Mouse (Mus musculus) neural tube, embryonic 14.5 days (tissue): Measurements from ENCODE around the gene Bpifb2. TPM values are rescaled to one million over a fixed set of nuclear protein-coding genes. Genes with fewer than 3 reads are reported as not detected.

Experiments used
- ATAC-seq: fragments of 200-750 bp; cut with Nextera tagmentation; 2 replicates; pipeline ENCODE4 v1.8.0; 2017; ENCODE audit warnings: low read depth, mild to moderate bottlenecking, moderate TSS enrichment, moderate library complexity
- H3K27ac ChIP-seq: fragments of 300-500 bp; sonication (generic); 2 replicates; pipeline ENCODE4 v1.5.1; 2014; ENCODE audit warnings: low read depth, mild to moderate bottlenecking, control low read depth, low read length, moderate library complexity, mixed read lengths
- H3K27me3 ChIP-seq: fragments of 300-500 bp; sonication (generic); 2 replicates; pipeline ENCODE4 v1.6.1; 2014; ENCODE audit warnings: low read length; ENCODE audit not compliant: control insufficient read depth, insufficient read depth
- H3K36me3 ChIP-seq: fragments of 300-500 bp; sonication (generic); 2 replicates; pipeline ENCODE4 v1.6.1; 2014; ENCODE audit warnings: low read length, mixed read lengths; ENCODE audit not compliant: control insufficient read depth, insufficient read depth
- H3K4me1 ChIP-seq: fragments of 300-500 bp; sonication (generic); 2 replicates; pipeline ENCODE4 v1.6.1; 2014; ENCODE audit warnings: low read length; ENCODE audit not compliant: control insufficient read depth, insufficient read depth
- H3K4me2 ChIP-seq: fragments of 300-500 bp; sonication (generic); 2 replicates; pipeline ENCODE4 v1.6.1; 2014; ENCODE audit warnings: mild to moderate bottlenecking, low read depth, low read length, control low read depth
- H3K4me3 ChIP-seq: fragments of 300-500 bp; sonication (generic); 2 replicates; pipeline ENCODE4 v1.5.1; 2014; ENCODE audit warnings: low read depth, low read length, control low read depth, mixed read lengths
- H3K9ac ChIP-seq: fragments of 300-500 bp; sonication (generic); replicated peaks from 2 replicates; pipeline ENCODE4 v1.6.1; 2014; ENCODE audit warnings: low read depth, mild to moderate bottlenecking, control low read depth, low read length, mixed read lengths
- H3K9me3 ChIP-seq: fragments of 300-500 bp; sonication (generic); 2 replicates; pipeline ENCODE4 v1.6.1; 2016; ENCODE audit warnings: low read length; ENCODE audit not compliant: control insufficient read depth
- WGBS: fragments of 180-500 bp; shearing (Covaris S2); extraction: QIAGEN DNeasy Blood & Tissue Kit; methylation state at CpG from one replicate; pipeline ENCODE4 v1.1.7; 2014; 5-methylcytosine and 5-hydroxymethylcytosine counted together
- polyA plus RNA-seq: library from polyadenylated mRNA; unstranded; fragments of >200 nt; fragmentation: Nextera tagmentation; extraction: Ambion mirVana; gene quantifications from 2 replicates; pipeline ENCODE4 v1.2.1, GENCODE M21; 2014

The Bpifb2 gene
- polyA plus RNA-seq, 1 experiment from 2014 or later: not detected

GRCm38 (mm10) chr2:153853544-153853943 lies 21.3 kb upstream of the Bpifb2 start:
- no peak overlapping the region for H3K4me2 ChIP-seq
- no peak overlapping the region for H3K4me3 ChIP-seq
- no peaks in the 10 kb centered on the region for H3K4me1 ChIP-seq
- H3K9me3 ChIP-seq: no peaks in the 10 kb centered on the region
- H3K9ac ChIP-seq: no peak overlapping the region
- no peaks in the 10 kb centered on the region for H3K27me3 ChIP-seq
- ATAC-seq: no peak
- H3K27ac ChIP-seq: no peak overlapping the region
- H3K36me3 ChIP-seq: no peaks in the 10 kb centered on the region
- WGBS: 35% methylated on average over 5 of the region's 5 CpGs

- no peaks in the 10 kb centered on the region for H3K36me3 ChIP-seq
- H3K4me2 ChIP-seq: no peak overlapping the region
- H3K27me3 ChIP-seq: no peaks in the 10 kb centered on the region
- H3K4me3 ChIP-seq: no peak overlapping the region
- 80% methylated on average over 2 of the region's 2 CpGs for WGBS
- no peak for ATAC-seq
- H3K4me1 ChIP-seq: no peaks in the 10 kb centered on the region
- no peak overlapping the region for H3K9ac ChIP-seq
- H3K27ac ChIP-seq: no peak overlapping the region
- H3K9me3 ChIP-seq: no peaks in the 10 kb centered on the region
Measured at GRCm38 (mm10) chr2:153859581-153859980, 15.3 kb upstream of the Bpifb2 start.

- Histone ChIP-seq H3K27ac (no peak overlapping the region), H3K4me2 (no peak overlapping the region), H3K9ac (no peak overlapping the region), H3K4me1 (no peaks in the 10 kb centered on the region), H3K36me3 (no peaks in the 10 kb centered on the region), H3K9me3 (no peaks in the 10 kb centered on the region), H3K27me3 (no peaks in the 10 kb centered on the region), H3K4me3 (no peak overlapping the region)
- WGBS: 95% methylated on average over 11 of the region's 11 CpGs
- no peak for ATAC-seq
Measured at GRCm38 (mm10) chr2:153860315-153860714, 14.5 kb upstream of the Bpifb2 start.

GRCm38 (mm10) chr2:153860715-153861114 lies 14.1 kb upstream of the Bpifb2 start:
- H3K9ac ChIP-seq: no peak overlapping the region
- H3K36me3 ChIP-seq: no peaks in the 10 kb centered on the region
- WGBS: 66% methylated on average over 3 of the region's 3 CpGs
- no peak overlapping the region for H3K27ac ChIP-seq
- ATAC-seq: no peak
- no peaks in the 10 kb centered on the region for H3K27me3 ChIP-seq
- no peak overlapping the region for H3K4me2 ChIP-seq
- no peaks in the 10 kb centered on the region for H3K9me3 ChIP-seq
- H3K4me1 ChIP-seq: no peaks in the 10 kb centered on the region
- no peak overlapping the region for H3K4me3 ChIP-seq

- no peaks in the 10 kb centered on the region for H3K27me3 ChIP-seq
- no peak overlapping the region for H3K4me2 ChIP-seq
- H3K27ac ChIP-seq: no peak overlapping the region
- ATAC-seq: no peak
- 85% methylated on average over 3 of the region's 3 CpGs for WGBS
- no peak overlapping the region for H3K9ac ChIP-seq
- H3K9me3 ChIP-seq: no peaks in the 10 kb centered on the region
- no peaks in the 10 kb centered on the region for H3K36me3 ChIP-seq
- H3K4me1 ChIP-seq: no peaks in the 10 kb centered on the region
- H3K4me3 ChIP-seq: no peak overlapping the region
Measured at GRCm38 (mm10) chr2:153861960-153862359, 12.9 kb upstream of the Bpifb2 start.

- Histone ChIP-seq H3K36me3 (no peaks in the 10 kb centered on the region), H3K4me2 (no peak within 1 kb of the TSS), H3K4me3 (no peak within 1 kb of the TSS), H3K9me3 (no peaks in the 10 kb centered on the region), H3K27me3 (no peaks in the 10 kb centered on the region), H3K4me1 (no peaks in the 10 kb centered on the region), H3K27ac (no peak within 1 kb of the TSS), H3K9ac (no peak within 1 kb of the TSS)
- 96% methylated on average over 4 of the region's 4 CpGs for WGBS
- no peak for ATAC-seq
Measured at GRCm38 (mm10) chr2:153870984-153871383, 3.9 kb upstream of the Bpifb2 start, which contains the start of gene Sun5. TSS of gene Sun5 (minus strand) at chr2:153871084.

GRCm38 (mm10) chr2:153899111-153899510 lies 24.3 kb downstream of the Bpifb2 start:
- H3K4me1 ChIP-seq: no peaks in the 10 kb centered on the region
- H3K9me3 ChIP-seq: no peaks in the 10 kb centered on the region
- no peak overlapping the region for H3K27ac ChIP-seq
- H3K4me2 ChIP-seq: no peak overlapping the region
- ATAC-seq: no peak
- WGBS: 83% methylated on average over 5 of the region's 5 CpGs
- H3K4me3 ChIP-seq: no peak overlapping the region
- no peaks in the 10 kb centered on the region for H3K27me3 ChIP-seq
- no peak overlapping the region for H3K9ac ChIP-seq
- no peaks in the 10 kb centered on the region for H3K36me3 ChIP-seq

GRCm38 (mm10) chr2:153900088-153900487 lies 25.2 kb downstream of the Bpifb2 start, which contains the start of gene Bpifb6:
TSS of gene Bpifb6 (plus strand) at chr2:153900388.
- H3K36me3 ChIP-seq: no peaks in the 10 kb centered on the region
- no peak within 1 kb of the TSS for H3K27ac ChIP-seq
- H3K27me3 ChIP-seq: no peaks in the 10 kb centered on the region
- no peaks in the 10 kb centered on the region for H3K9me3 ChIP-seq
- H3K4me3 ChIP-seq: no peak within 1 kb of the TSS
- H3K4me2 ChIP-seq: no peak within 1 kb of the TSS
- WGBS: 75% methylated on average over 4 of the region's 4 CpGs
- no peak within 1 kb of the TSS for H3K9ac ChIP-seq
- no peaks in the 10 kb centered on the region for H3K4me1 ChIP-seq
- no peak for ATAC-seq

GRCm38 (mm10) chr2:153902726-153903125 lies 27.9 kb downstream of the Bpifb2 start:
- Histone ChIP-seq H3K36me3 (no peaks in the 10 kb centered on the region), H3K9ac (no peak overlapping the region), H3K27me3 (no peaks in the 10 kb centered on the region), H3K4me1 (no peaks in the 10 kb centered on the region), H3K9me3 (no peaks in the 10 kb centered on the region), H3K27ac (no peak overlapping the region), H3K4me2 (no peak overlapping the region), H3K4me3 (no peak overlapping the region)
- 79% methylated on average over 6 of the region's 6 CpGs for WGBS
- ATAC-seq: no peak

GRCm38 (mm10) chr2:153906626-153907025 lies 31.8 kb downstream of the Bpifb2 start:
- no peak overlapping the region for H3K4me2 ChIP-seq
- ATAC-seq: no peak
- no peaks in the 10 kb centered on the region for H3K27me3 ChIP-seq
- no peaks in the 10 kb centered on the region for H3K9me3 ChIP-seq
- H3K9ac ChIP-seq: no peak overlapping the region
- no peaks in the 10 kb centered on the region for H3K4me1 ChIP-seq
- no peaks in the 10 kb centered on the region for H3K36me3 ChIP-seq
- 95% methylated on average over 4 of the region's 4 CpGs for WGBS
- H3K4me3 ChIP-seq: no peak overlapping the region
- no peak overlapping the region for H3K27ac ChIP-seq
